Mouse (Mus musculus) left cerebral cortex, adult 18-20 months (tissue): Measurements from ENCODE around the gene Rpl34. TPM values are rescaled to one million over a fixed set of nuclear protein-coding genes. Genes with fewer than 3 reads are reported as not detected.

Experiments
- DNase-seq, 2 experiments: peaks; one replicate each; pipeline ENCODE4 v3.0.0; 2021 to 2022; ENCODE audit warnings: low spot score in 2 of 2, mixed read lengths in 1 of 2
- long read RNA-seq, 2 experiments: library from polyadenylated mRNA; stranded (forward); transcript quantifications; one replicate each; pipeline ENCODE4 v2.0.0; 2021
- total RNA-seq, 2 experiments: library from RNA; stranded (reverse); gene quantifications; 2 replicates each; pipeline ENCODE4 v1.2.3; 2021

Rpl34 gene
- 100 to 1,000 TPM; 343 to 349 TPM for total RNA-seq
- long read RNA-seq, experiment 1, transcript Rpl34-202 (5 exons, 480 nt): major isoform, 31 of 51 reads
- long read RNA-seq, experiment 1, transcript Rpl34-201 (5 exons, 624 nt): minor isoform, 7 of 51 reads
- long read RNA-seq, experiment 1, partial matches to known transcripts: 6 of 51 reads
- long read RNA-seq, experiment 1, other reads (novel, unspliced or antisense): 2 of 51 reads
- long read RNA-seq, experiment 2, transcript Rpl34-202 (5 exons, 480 nt): major isoform, 47 of 62 reads
- long read RNA-seq, experiment 2, partial matches to known transcripts: 6 of 62 reads
- long read RNA-seq, experiment 2, other reads (novel, unspliced or antisense): 3 of 62 reads

DNA sequence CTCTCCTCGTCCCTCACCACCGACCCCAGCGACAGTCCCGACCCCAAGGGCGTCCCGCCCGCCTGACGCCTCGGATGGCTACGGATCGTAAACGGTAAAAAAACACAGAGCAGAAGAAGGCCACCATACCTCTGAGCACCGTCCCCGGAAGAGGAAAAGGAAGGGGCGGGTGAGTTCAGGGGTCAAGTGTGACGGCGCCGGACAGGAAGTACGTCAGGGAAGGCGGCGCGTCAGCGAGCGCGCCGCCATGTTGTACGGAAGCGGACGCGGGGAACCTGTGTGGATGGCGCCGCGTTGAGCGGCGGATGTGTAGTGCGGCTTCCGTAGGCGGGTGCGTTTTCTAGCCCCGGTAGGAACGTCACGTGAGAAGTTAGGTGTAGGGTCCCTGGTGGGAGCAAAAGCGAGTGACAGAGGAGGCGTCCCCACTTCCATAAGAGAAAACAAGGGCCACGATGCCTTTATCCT is at the start of gene Rpl34:
Gene Rpl34 (minus strand): TSS at position 210 of the 465 bp plus-strand sequence.
- DNase-seq: peak; percentile 92 to 96

DNA sequence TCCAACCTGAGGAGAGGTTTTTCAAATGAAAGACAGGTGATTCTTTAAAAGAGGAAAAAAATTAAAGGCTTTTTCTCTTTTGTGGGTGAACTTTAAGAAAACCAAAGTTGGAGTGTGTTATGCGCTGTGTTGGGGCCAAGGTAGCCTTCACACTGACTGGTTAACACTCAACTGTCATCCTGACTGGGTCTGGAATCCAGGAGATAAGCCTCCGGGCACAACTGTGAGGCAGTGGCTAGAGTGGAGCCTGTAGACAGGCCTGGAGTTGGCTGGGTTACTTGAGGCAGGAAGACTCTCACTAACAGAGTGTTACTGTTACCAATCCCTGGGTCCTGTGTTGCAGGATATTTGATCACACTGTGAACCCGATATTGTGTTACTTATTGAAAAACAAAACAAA is 38.0 kb upstream of the Rpl34 start:
- no peak for DNase-seq

DNA sequence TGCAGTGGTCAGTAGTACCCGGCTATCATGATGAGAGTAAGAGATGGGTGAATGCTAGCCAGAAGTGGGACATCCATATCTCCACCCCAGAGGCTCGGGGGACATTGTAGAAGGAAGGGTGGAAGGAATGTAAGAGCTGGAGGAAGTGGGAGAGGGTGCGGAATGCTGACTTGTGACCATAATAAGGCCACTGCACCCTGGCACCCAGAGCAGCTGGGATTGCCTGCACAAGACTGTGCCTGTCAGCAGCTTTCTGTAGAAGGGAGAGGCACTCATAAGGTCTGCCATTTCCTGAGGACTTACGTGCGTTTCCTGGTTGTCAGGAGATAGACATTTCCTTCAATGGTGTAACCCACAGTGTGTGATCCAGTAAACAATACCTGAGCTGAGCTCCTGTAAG is 33.9 kb upstream of the Rpl34 start:
- DNase-seq: no peak

DNA sequence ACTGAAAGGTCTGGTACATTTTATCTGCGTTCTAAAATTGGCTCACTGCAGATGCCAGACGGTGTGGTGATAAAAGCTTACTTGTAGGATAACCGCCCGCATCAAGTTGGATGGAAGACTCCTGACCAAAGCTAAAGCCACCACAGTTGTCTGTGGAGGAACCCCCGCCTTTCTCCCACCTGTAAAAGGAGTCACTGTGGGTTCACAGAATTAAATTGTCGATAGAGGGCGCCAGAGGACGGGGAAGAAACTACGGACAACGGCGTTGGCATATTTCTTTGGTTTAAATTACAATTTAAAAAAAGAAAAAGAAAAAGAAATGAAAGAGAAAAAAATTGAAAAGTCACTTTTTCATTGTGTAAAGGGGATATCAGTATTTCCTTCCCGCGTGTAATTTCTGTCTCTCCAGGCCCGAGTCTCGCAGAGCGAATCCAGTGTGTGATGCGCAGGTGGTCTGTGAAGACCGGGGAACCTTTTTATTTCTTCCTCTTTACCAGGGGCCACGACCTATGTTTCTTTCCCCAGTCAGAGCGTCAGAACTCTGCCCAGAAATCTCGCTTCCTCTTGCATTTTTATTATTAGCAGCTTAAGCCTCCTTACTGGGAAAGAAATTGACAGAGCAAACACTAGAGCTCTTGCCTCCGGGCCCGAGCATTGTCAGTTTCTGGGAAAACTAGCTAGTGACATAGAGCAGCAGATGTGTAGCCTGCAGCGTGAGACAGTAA is 30.7 kb upstream of the Rpl34 start:
- peak; percentile 43 to 76 for DNase-seq

DNA sequence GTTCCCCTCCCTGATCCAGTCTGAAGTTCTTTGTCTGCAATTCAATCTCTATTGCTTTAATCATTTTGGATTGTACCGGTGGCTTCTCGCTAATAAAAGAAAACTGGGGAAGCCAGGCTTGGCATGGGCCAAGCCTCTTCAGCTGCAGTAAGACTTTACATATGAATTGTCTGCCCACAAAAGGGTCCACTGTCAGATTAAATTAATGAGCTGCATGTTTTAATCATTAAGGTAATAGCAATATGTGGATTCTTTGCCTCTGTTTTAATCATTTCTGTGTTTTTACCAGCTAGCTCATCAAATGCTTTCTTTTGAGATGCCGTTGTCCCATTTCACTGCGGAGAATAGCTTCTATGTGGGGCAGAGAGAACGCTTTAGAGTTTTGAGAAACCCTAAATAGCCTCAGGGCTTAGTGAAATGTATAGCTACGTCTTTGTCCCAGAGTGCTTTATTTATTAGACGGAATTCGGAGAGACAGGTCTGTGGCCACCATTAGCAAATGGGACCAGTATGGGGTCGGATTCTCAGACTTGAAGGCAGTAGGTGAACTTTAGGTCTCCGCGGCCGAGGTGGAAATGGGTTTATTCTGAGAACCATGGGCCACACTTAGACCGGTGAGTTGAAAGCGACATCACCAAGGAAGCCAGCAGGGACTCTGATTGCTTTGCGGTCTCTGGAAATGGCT is 28.1 kb upstream of the Rpl34 start:
- no peak for DNase-seq

DNA sequence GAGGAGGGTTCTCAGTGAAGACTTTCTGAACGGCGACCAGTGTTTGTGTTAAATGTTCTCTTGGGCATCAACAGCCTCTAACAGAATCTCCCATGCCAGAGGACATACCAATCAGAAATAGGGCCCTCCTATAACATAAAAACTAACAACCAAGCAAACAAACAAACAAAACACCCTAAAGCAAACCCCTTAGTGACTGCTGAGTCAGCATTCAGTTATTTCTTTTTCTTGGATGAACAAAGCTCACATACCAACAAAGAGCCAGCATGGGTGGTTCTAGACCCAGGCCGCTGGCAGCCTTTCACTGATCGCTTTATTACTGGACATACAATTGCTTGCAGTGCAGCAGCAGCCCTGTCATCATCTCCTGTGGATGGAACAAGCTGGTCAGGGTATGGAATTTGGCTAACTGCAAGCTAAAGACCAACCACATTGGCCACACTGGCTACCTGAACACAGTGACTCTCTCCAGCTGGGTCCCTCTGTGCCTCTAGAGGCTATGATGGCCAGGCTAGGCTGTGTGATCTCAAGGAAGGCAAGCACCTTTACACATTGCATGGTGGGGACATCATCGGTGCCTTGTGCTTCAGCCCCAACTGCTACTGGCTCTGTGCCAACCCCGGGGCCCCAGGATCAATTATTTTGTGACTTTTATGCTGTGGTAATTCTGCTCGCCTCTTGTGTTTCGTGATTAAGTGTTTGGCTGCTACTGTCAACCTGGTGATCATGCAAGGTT is 27.1 kb upstream of the Rpl34 start:
- no peak for DNase-seq

DNA sequence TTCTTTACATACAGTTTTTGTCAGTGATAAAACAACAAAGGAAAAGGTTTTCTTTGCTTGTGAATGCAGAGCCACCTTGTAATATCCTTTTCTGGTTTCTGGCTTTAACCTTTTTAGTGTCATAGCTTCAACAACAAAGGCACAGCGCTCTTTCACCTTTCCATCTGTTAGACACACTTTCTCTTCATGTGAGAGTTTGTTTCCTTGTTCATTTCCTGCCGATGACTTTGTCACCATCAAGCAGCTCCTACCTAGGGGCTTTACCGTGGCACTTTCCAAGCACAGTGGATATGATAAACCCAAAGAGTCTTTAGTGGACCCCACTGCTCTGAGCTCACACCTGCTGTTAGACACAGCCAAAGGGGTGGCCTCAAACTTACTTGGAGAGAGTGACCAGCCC is 19.0 kb upstream of the Rpl34 start:
- DNase-seq: no peak

DNA sequence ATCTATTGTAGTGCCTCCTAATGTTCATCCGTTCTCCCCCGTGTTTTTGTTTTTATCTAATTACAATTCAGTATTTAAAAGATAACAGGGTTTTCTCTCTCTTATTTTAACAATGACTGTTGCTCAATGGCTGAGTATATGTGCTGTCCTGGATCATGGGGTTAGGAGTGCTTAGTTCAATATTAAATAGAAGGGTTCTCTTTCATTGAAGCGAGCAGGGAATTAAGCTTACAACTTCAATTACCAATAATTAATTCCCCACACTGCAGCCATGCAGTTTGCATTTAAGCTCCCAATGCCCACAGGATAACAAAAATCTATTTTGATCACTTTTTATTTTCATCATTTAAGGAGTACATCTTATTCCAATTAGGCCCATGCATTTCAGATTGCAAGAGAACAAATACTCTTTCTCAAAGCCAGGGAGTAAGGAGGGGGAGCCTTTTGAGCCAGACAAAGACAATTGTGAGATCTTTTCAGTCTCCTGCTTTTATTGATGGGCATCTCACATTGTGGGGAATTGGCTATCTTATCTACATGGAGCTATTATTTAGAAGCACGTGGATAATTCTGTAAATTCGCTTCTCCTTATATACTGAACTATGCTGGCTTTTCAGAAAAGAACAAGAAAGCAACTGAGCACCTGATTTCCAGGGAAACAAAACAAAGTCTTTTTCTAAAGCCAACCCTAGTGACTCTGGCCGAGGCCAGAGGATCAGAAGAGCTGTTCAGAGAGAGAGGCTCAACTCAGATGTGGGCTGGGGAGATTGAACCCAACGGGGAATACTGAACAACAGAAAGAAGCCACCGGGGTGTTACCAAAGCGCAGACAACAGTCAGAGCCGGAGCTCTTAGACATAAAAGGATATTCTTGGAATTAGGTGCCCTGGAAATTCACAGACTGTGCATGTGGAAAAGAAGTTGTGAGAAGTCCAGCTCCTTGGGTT is 16.7 kb upstream of the Rpl34 start:
- no peak for DNase-seq

DNA sequence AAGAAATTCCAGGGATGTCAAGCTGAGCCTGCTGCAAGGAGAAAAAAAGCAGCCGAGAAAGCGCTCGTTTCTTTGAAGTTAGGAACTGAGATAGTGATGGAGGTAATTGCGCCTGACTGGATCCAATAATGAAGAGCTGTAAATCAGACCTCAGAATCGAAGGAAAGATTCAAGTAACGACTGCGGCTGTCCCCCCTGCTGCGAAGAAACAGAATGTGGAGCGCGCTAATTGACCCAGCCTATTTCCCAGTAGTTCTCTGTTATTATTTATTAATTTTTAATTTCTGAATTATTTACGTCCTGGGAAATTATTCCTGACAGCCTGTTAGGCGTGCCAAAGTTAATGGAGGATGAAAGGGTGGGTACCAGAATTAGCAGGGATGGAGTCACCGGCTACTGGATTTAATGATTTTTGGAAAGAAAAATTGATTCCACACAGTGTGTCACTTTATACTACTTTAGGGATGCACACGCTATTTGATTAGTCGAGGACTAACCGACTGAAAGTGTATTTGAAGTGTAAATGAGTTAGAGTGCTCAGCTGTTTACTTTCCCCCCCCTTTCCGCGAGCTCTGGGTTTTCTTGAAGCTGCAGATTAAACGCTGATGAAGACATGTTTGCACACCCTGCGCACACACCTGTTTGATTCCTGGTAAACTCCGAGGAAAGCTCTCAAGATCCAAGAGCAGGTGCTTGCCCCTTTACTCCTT is 7.6 kb upstream of the Rpl34 start:
- DNase-seq: no peak

DNA sequence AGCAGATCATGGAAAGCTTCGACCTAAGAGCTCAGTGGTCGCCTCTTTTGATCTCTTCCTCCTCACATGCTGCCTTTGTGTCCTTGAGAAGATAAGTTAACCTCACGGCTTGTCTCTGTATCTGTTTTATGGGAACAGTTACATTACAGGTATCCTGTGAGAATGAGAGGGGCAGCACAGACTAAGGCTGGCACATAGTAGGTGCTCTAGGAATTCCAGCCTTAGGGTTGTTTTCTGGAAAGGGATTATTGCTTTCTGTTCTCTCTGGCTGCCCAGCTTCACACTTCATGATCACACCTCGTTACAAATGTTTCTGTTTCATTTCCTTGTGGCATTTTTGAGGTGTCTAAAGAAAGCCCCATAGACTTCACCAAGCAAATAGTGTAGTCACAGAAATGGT is 6.6 kb upstream of the Rpl34 start:
- no peak for DNase-seq

DNA sequence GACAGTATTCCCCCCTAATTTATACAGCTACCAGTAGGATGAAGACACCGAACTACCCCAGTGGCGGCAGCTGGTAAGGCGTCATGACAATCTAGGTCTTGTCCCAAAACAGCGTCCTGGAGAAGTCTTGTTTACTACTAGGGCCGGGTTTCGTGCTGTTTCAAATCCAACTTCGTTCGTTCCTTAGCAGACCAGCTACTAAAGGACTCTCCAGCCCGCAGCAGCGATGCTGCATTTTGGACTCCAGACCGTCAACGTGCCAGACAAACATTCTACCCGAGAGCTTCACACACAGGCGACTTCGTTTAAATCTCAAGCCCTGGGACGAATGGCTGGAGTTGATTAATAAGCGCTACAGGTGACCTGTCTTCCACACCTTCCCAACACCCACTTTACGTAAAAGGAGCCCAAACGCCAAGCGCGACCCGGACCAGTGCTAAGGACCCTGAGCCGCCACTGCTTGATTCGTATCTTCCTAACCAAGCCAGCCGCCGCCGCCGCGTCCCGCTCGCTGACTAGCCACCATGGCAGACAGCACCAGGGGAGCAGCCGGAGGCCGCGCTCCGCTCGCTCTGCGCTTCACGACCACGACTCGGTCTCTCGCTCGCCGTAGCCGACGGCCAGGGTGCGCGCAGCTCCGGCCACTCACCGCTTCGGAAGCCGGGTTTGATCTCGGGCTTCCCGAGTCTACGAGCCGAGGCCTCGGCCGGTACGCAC is 568 bp downstream of the Rpl34 start:
- DNase-seq: peak in 1 of 2 experiments; percentile 21

DNA sequence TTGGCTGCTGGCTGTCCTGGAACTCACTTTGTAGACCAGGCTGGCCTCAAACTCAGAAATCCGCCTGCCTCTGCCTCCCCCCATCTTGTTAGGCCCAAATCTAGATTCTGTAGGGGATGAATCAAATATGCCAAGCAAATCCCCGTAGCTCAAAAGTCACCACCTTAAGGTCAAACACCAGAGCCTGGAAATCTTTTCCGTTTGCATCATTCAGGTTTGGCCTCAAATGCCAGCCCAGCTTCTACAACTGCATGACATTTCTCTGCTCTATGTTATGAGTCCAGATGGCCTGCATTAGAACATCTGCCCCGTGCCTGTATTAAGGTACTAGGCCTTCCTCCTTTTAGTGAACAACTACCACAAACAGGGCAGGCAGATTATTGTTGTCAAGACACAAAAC is 2.5 kb downstream of the Rpl34 start:
- no peak for DNase-seq

DNA sequence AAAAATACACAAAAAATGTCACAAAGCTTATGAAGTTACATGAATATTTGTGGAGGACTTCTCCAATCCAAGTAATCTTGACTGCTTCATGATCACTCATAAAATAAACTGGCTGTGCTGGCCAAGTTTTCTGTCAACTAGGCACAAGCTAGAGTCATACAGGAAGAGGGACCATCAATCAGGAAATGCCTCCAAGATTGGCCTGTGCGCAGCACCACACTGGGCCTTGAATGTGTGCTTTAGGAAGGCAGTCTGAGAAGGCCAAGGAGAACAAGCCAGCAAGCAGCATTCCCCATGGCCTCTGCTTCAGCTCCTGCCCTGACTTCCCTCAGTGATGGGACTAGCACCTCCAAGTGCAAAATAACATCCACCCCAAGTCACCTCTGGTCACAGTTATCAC is 3.2 kb downstream of the Rpl34 start:
- no peak for DNase-seq

DNA sequence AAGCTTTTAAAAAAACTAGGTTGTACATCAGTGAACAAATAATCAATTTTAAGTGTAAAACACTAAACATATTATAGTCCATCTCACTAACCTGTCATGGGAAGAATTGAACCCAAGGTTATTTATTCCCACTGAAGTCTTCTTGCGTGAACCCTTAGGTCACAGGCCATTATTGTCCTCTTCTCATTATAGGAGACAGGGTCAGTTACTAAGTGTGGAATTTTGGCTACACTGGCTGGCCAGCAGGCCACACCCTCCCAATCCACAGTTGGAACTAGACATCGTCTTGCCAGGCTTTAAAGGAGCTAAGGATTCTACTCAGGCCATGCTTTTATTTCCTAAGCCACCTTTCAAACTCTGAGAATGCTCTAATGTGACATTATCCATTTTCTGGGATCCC is 4.5 kb downstream of the Rpl34 start:
- DNase-seq: no peak

DNA sequence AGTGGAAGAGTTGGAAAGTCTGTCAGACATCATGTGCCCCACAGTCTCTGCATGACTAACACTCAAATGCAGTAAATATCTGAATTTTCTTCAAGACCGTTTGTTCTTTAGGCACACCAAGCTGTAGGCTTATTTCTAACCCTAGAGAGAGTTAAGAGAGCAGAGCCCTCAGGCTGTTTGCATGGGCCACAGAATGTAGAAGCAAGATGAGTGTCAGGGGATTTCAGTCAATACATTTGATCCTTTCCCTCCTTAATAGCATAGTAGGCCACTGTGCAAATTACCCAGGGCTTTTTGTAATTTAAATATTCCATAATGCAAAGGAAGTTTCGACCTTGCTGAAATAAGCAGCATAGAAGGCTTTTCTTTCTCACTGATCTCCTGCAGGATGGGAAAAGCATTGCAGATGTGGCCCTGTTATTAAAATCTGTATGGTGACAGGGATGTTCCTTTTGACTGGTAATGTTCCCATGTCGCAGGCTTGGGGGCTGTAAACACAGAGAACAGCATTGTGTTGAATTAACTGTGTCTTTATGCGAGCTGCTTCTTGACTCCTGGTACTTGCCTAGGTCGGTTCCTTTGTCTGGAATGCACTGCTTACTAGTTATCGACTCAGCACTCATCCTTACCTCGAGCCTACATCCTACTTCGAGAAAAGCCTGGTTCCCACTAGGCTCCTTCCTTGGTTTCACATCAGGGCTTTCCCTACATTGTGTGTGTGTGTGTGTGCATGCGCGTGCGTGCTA is 7.3 kb downstream of the Rpl34 start:
- DNase-seq: no peak

DNA sequence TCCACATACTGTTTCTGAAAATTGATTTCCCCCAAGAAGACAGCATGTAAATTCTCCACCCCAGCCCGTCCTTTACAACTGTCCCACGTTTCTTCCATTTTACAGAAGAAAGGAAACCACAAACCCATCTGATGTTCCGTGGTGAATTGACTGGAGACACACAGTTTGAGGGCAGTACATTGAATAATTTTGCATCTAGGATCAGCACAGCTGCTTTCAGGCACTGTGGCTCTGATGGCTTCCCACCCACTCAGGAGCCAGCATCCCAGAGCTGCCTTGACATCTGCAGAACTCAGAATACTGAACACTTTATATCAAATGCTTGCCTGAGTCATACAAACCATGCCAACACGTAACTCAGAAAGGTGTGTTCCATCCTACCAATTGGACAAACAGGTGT is 10.0 kb downstream of the Rpl34 start:
- no peak for DNase-seq

DNA sequence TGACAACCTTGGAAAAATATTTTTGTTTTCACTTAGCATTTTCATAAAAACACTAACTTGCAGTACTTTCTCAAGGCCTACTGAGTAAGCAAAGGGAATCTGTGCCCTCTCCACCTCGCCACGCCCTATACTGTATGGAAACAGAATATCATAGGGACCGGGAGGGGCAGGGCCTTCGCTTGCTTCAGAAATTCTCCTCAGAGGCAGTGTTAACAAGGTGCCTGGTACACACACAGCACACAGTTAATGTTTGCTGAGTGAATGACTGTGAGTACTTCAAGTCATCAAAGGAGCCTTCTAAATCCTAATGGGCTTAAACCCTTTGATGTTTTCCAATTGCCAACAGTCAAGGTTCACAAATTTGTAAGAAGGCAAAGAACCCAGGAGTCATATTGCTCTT is 11.3 kb downstream of the Rpl34 start:
- no peak for DNase-seq

DNA sequence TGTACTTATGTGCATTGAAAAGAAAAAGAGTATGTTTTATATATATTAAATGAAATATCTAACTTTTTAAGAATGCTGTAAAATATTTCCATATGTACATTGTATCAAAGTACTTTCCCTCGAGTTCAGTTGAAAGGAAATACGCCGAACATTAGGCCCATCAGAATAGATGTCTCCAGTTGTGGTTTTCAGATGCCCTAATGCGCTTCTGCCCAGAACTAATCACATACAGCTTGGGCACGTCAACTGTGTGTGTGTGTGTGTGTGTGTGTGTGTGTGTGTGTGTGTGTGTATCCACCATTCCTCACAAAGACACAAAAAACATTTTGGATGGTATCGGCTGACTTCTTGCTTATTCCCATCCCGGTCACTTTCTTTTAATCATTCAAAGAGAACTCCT is 13.6 kb downstream of the Rpl34 start:
- no peak for DNase-seq
